Mouse (Mus musculus) cortical plate, adult 2 months (tissue): ENCODE measurements at regions not wholly inside any gene's neighbourhood (a gene's known extent, or its start where the extent isn't known, plus 50 kb on each side); places are given as distances from the start of the nearest gene placed in this dataset.

Source experiments
- CTCF ChIP-seq: fragments of 200-500 bp; IDR thresholded peaks from 2 replicates; pipeline ENCODE4 v1.5.1; 2011; ENCODE audit warnings: mild to moderate bottlenecking, control low read depth, low read length; ENCODE audit not compliant: insufficient read depth; ENCODE audit errors: extremely low read depth
- POLR2A ChIP-seq: fragments of 200-500 bp; IDR thresholded peaks from 2 replicates; pipeline ENCODE4 v1.6.1; 2011; ENCODE audit warnings: mild to moderate bottlenecking, low read length, control low read depth; ENCODE audit not compliant: insufficient read depth; ENCODE audit errors: extremely low read depth

DNA sequence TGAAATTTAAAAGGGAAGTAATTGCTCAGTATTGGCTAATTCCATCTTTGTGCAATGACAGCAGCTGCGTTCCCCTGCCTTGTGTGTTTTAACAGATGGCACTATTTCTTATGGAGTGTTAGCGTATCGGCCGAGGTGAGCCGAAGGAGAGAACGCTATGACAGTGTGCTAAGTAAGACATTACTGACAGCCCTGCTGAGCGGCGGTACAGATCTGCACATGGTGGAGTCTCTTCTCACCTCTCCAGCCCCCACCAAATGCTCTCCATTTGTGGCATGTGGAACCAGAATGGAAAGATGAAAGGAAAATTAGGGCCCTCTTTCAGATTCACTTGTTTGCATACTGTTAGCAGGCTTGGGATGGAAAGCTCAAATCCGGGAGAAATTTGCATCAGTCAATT, 291.5 kb downstream of the Rnf144b start:
- TF ChIP-seq CTCF, result no peak
- TF ChIP-seq POLR2A, result no peak
